Mouse (Mus musculus) MEL (cell line): Measurements from ENCODE around the gene Mpig6b. TPM values are rescaled to one million over a fixed set of nuclear protein-coding genes. Genes with fewer than 3 reads are reported as not detected.
A peak's percentile ranks its signal among the peaks of the same experiment; 100 is the strongest.

Source experiments
- DNase-seq: peaks from one replicate; pipeline ENCODE4 v3.0.0; 2011; ENCODE audit warnings: low read depth, low spot score
- H3K27ac ChIP-seq: 2 replicates; pipeline ENCODE4 v1.5.1; 2012; ENCODE audit warnings: low read depth, mild to moderate bottlenecking, control low read depth, low read length, moderate library complexity; ENCODE audit not compliant: control insufficient read depth
- H3K27me3 ChIP-seq, 2 experiments: fragments of 150-350 bp in 1 of 2; sonication (generic) in 1 of 2; 2 replicates each; pipeline ENCODE4 v1.6.1; 2012; ENCODE audit warnings: low read length in 2 of 2, mild to moderate bottlenecking in 2 of 2, improper control_type of control experiment in 1 of 2, moderate library complexity in 1 of 2; ENCODE audit not compliant: insufficient read depth in 2 of 2, control insufficient read depth in 1 of 2
- H3K36me3 ChIP-seq, 2 experiments: 2 replicates each; pipeline ENCODE4 v1.6.1; 2012 to 2014; ENCODE audit warnings: low read length in 2 of 2, improper control_type of control experiment in 1 of 2, inconsistent platforms in 1 of 2, mild to moderate bottlenecking in 1 of 2; ENCODE audit not compliant: insufficient read depth in 2 of 2, control insufficient read depth in 1 of 2
- H3K4me1 ChIP-seq, 2 experiments: fragments of 150-350 bp in 1 of 2; sonication (generic) in 1 of 2; 2 replicates each; pipeline ENCODE4 v1.6.1; 2012; ENCODE audit warnings: low read length in 2 of 2, improper control_type of control experiment in 1 of 2, mild to moderate bottlenecking in 1 of 2; ENCODE audit not compliant: insufficient read depth in 2 of 2, control insufficient read depth in 1 of 2
- H3K4me3 ChIP-seq, 2 experiments: fragments of 150-350 bp in 1 of 2; sonication (generic) in 1 of 2; 2 replicates each; pipeline ENCODE4 v1.5.1; 2012; ENCODE audit warnings: low read depth in 2 of 2, low read length in 2 of 2, mild to moderate bottlenecking in 2 of 2, moderate library complexity in 2 of 2, control low read depth in 1 of 2, improper control_type of control experiment in 1 of 2; ENCODE audit not compliant: control insufficient read depth in 1 of 2, insufficient read depth in 1 of 2
- H3K79me2 ChIP-seq: 2 replicates; pipeline ENCODE4 v1.6.1; 2012; ENCODE audit warnings: mild to moderate bottlenecking, low read length, moderate library complexity; ENCODE audit not compliant: control insufficient read depth, poor library complexity, insufficient read depth
- H3K9ac ChIP-seq: 2 replicates; pipeline ENCODE4 v1.6.1; 2012; ENCODE audit warnings: low read depth, mild to moderate bottlenecking, control low read depth, low read length, moderate library complexity; ENCODE audit not compliant: control insufficient read depth, poor library complexity, severe bottlenecking
- H3K9me3 ChIP-seq: fragments of 150-350 bp; sonication (generic); replicated peaks from 2 replicates; pipeline ENCODE4 v1.6.1; 2012; ENCODE audit warnings: mild to moderate bottlenecking, low read length, improper control_type of control experiment, moderate library complexity; ENCODE audit not compliant: insufficient read depth
- BHLHE40 ChIP-seq: IDR thresholded peaks from 2 replicates; pipeline ENCODE4 v1.6.1; 2012; ENCODE audit warnings: low read depth, mild to moderate bottlenecking, inconsistent platforms, low read length, improper control_type of control experiment, borderline replicate concordance
- CHD1 ChIP-seq: IDR thresholded peaks from 2 replicates; pipeline ENCODE4 v1.6.1; 2012; ENCODE audit warnings: low read depth, mild to moderate bottlenecking, inconsistent platforms, low read length, improper control_type of control experiment
- CHD2 ChIP-seq: IDR thresholded peaks from 2 replicates; pipeline ENCODE4 v1.6.1; 2011; ENCODE audit warnings: low read length, improper control_type of control experiment
- CTCF ChIP-seq, 3 experiments: IDR thresholded peaks in 2 of 3; conservative IDR thresholded peaks in 1 of 3; 2 replicates each; pipeline ENCODE4 v1.5.1; 2011 to 2012; ENCODE audit warnings: low read length in 3 of 3, low read depth in 2 of 3, mild to moderate bottlenecking in 2 of 3, improper control_type of control experiment in 1 of 3, inconsistent platforms in 1 of 3, mixed read lengths in 1 of 3, moderate library complexity in 1 of 3; ENCODE audit not compliant: control insufficient read depth in 1 of 3, insufficient read depth in 1 of 3, poor library complexity in 1 of 3, severe bottlenecking in 1 of 3
- E2F4 ChIP-seq: IDR thresholded peaks from 2 replicates; pipeline ENCODE4 v1.6.1; 2011; ENCODE audit warnings: low read depth, low read length, improper control_type of control experiment, borderline replicate concordance
- ETS1 ChIP-seq: IDR thresholded peaks from 2 replicates; pipeline ENCODE4 v1.6.1; 2012; ENCODE audit warnings: low read depth, mild to moderate bottlenecking, inconsistent platforms, low read length, improper control_type of control experiment, moderate library complexity
- GABPA ChIP-seq: IDR thresholded peaks from 2 replicates; pipeline ENCODE4 v1.6.1; 2012; ENCODE audit warnings: low read depth, mild to moderate bottlenecking, inconsistent platforms, low read length, improper control_type of control experiment, moderate library complexity
- GATA1 ChIP-seq: IDR thresholded peaks from 2 replicates; pipeline ENCODE4 v1.6.1; 2011; ENCODE audit warnings: low read depth, low read length, improper control_type of control experiment
- JUND ChIP-seq: IDR thresholded peaks from 2 replicates; pipeline ENCODE4 v1.6.1; 2011; ENCODE audit warnings: low read depth, mild to moderate bottlenecking, improper control_type of control experiment, low read length
- KAT2A ChIP-seq: conservative IDR thresholded peaks from 2 replicates; pipeline ENCODE4 v1.6.1; 2012; ENCODE audit warnings: low read depth, low read length, improper control_type of control experiment, inconsistent platforms
- MAX ChIP-seq: IDR thresholded peaks from 2 replicates; pipeline ENCODE4 v1.6.1; 2011; ENCODE audit warnings: low read length, improper control_type of control experiment
- NELFE ChIP-seq: IDR thresholded peaks from 2 replicates; pipeline ENCODE4 v1.6.1; 2011; ENCODE audit warnings: low read depth, low read length, improper control_type of control experiment
- NRF1 ChIP-seq: IDR thresholded peaks from 2 replicates; pipeline ENCODE4 v1.6.1; 2014; ENCODE audit warnings: low read depth, mild to moderate bottlenecking, inconsistent platforms, low read length, improper control_type of control experiment, moderate library complexity; ENCODE audit not compliant: poor library complexity, insufficient read depth, severe bottlenecking
- POLR2A ChIP-seq, 2 experiments: IDR thresholded peaks; 2 replicates each; pipeline ENCODE4 v1.6.1; 2011 to 2012; ENCODE audit warnings: low read length in 2 of 2, mild to moderate bottlenecking in 2 of 2, control low read depth in 1 of 2, improper control_type of control experiment in 1 of 2, low read depth in 1 of 2, moderate library complexity in 1 of 2; ENCODE audit not compliant: control insufficient read depth in 1 of 2, insufficient read depth in 1 of 2, poor library complexity in 1 of 2
- POLR2AphosphoS2 ChIP-seq: IDR thresholded peaks from 2 replicates; pipeline ENCODE4 v1.6.1; 2011; ENCODE audit warnings: low read length, improper control_type of control experiment
- POLR2AphosphoS5 ChIP-seq: IDR thresholded peaks from 2 replicates; pipeline ENCODE4 v1.6.1; 2012; ENCODE audit warnings: low read depth, borderline replicate concordance, mild to moderate bottlenecking, inconsistent platforms, low read length, moderate library complexity, mixed read lengths
- RCOR1 ChIP-seq: IDR thresholded peaks from 2 replicates; pipeline ENCODE4 v1.6.1; 2012; ENCODE audit warnings: low read depth, mild to moderate bottlenecking, inconsistent platforms, low read length, improper control_type of control experiment
- SMC3 ChIP-seq: IDR thresholded peaks from 2 replicates; pipeline ENCODE4 v1.6.1; 2011; ENCODE audit warnings: low read depth, low read length, improper control_type of control experiment
- TAL1 ChIP-seq: IDR thresholded peaks from 2 replicates; pipeline ENCODE4 v1.6.1; 2012; ENCODE audit warnings: mild to moderate bottlenecking, inconsistent platforms, low read length, moderate library complexity, mixed read lengths
- USF1 ChIP-seq: IDR thresholded peaks from 2 replicates; pipeline ENCODE4 v1.6.1; 2014; ENCODE audit warnings: low read depth, mild to moderate bottlenecking, inconsistent platforms, low read length, improper control_type of control experiment, moderate library complexity
- USF2 ChIP-seq, 2 experiments: IDR thresholded peaks; 2 replicates each; pipeline ENCODE4 v1.6.1; 2011 to 2012; ENCODE audit warnings: improper control_type of control experiment in 2 of 2, low read length in 2 of 2, borderline replicate concordance in 1 of 2, inconsistent platforms in 1 of 2, low read depth in 1 of 2, mild to moderate bottlenecking in 1 of 2; ENCODE audit not compliant: insufficient read depth in 1 of 2
- ZC3H11A ChIP-seq: IDR thresholded peaks from 2 replicates; pipeline ENCODE4 v1.6.1; 2012; ENCODE audit warnings: low read depth, mild to moderate bottlenecking, inconsistent platforms, low read length, improper control_type of control experiment
- ZMIZ1 ChIP-seq: IDR thresholded peaks from 2 replicates; pipeline ENCODE4 v1.6.1; 2012; ENCODE audit warnings: low read depth, mild to moderate bottlenecking, inconsistent platforms, low read length, improper control_type of control experiment, moderate library complexity
- ZNF384 ChIP-seq: IDR thresholded peaks from 2 replicates; pipeline ENCODE4 v1.6.1; 2012; ENCODE audit warnings: low read depth, mild to moderate bottlenecking, inconsistent platforms, low read length, improper control_type of control experiment
- polyA plus RNA-seq, 2 experiments: library from polyadenylated mRNA; stranded (reverse) in 1 of 2; unstranded in 1 of 2; fragments of >175 nt in 1 of 2; fragments of >200 nt in 1 of 2; gene quantifications; 2 replicates each; pipeline versions ENCODE4 v1.2.1 to v1.2.4; 2012; ENCODE audit warnings: low replicate concordance in 2 of 2, low read depth in 1 of 2; ENCODE audit not compliant: insufficient read length in 2 of 2, insufficient read depth in 1 of 2, missing spikeins in 1 of 2
- total RNA-seq: library from RNA; depleted of rRNA; stranded (reverse); fragments of 300-350 nt; gene quantifications from 2 replicates; pipeline ENCODE4 v1.2.3, GENCODE M21; 2012

Gene Mpig6b
- total and polyA plus RNA-seq, 3 experiments = not detected

DNA sequence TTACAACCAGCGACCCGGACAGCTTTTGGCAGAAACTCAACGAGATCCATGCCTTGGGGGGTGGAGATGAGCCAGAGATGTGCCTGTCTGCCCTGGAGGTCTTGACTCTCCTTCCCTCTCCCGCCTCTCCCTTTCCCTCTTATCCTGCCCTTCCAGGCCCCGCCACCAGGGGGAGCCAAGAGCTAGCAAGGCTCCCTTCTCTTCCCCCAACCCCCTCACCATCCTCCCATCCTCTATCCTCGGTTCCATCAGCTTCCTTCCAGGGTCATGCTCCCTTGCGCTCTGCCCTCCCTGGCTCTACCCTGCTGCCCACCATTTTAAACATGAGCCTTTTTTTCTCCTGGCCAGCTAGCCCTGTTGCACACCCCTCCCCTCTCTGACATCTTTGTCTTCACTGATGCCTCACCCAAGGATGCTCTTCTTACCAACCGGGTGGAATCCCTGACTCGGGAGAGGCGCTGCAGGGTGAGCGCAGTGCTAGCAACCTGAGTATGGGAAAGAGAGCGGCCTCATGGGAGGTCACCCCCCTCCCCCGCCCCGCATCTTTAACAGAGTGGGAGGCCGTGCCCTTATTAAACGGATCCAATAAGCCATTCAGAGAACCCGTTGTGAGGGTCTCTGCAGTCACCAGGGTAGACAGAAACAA, 44.7 kb downstream of the Mpig6b start (continued):
- peak; percentile 80 for TF ChIP-seq ZC3H11A
- no peak for TF ChIP-seq E2F4
- TF ChIP-seq TAL1 = no peak
- TF ChIP-seq POLR2AphosphoS2 = peak; percentile 1; the same call in 1 of the 2 replicates
- TF ChIP-seq GABPA = no peak
- no peak for TF ChIP-seq RCOR1
- no peak for TF ChIP-seq POLR2AphosphoS5
- TF ChIP-seq CHD1 = no peak

DNA sequence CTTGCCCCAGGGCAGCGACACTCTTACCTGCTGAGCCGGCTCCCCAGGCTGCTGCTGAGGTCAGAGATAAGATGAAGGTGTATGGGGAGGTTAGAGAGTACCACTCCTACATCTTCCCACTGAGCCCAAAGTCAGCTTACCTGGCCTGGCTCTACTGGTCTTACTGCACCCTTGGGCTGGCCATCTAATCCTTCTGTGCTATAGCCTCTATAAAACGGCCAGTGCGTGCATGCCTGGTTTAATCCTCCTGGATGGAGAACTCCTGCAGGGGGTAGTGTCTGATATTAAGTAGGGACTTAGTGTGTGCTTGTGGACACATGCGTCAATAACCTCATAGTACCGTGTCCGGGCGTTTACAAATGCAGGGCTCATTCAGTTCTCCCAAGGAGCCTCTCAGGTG, 45.4 kb downstream of the Mpig6b start:
- peak overlapping the region; percentile 96 for H3K27ac ChIP-seq
- peaks cover 14 to 54% of the 10 kb centered on the region in 2 experiments for H3K4me1 ChIP-seq
- peaks cover 22% of the 10 kb centered on the region for H3K79me2 ChIP-seq
- no peaks in the 10 kb centered on the region for H3K9me3 ChIP-seq
- DNase-seq = no peak
- no peak for TF ChIP-seq BHLHE40
- TF ChIP-seq ZNF384 = no peak
- no peak for TF ChIP-seq ETS1
- no peak for TF ChIP-seq TAL1
- TF ChIP-seq POLR2A (IDR thresholded peaks at IDR 0.05; ENCODE audit: control insufficient read depth in 1 of 2, insufficient read depth in 1 of 2, low read depth in 1 of 2, low read length in 2 of 2, poor library complexity in 1 of 2) = no peak
- no peak for TF ChIP-seq SMC3
- no peak for TF ChIP-seq RCOR1
- TF ChIP-seq GATA1 = no peak
- no peak for TF ChIP-seq CHD1
- TF ChIP-seq KAT2A = no peak
- TF ChIP-seq NRF1 = no peak
- TF ChIP-seq MAX = no peak
- H3K4me3 ChIP-seq = no peak overlapping the region
- peak overlapping the region; percentile 63 for H3K9ac ChIP-seq
- H3K27me3 ChIP-seq = no peaks in the 10 kb centered on the region
- peaks cover 0 to 41% of the 10 kb centered on the region in 2 experiments; a peak in 2 of 4 replicates for H3K36me3 ChIP-seq

DNA sequence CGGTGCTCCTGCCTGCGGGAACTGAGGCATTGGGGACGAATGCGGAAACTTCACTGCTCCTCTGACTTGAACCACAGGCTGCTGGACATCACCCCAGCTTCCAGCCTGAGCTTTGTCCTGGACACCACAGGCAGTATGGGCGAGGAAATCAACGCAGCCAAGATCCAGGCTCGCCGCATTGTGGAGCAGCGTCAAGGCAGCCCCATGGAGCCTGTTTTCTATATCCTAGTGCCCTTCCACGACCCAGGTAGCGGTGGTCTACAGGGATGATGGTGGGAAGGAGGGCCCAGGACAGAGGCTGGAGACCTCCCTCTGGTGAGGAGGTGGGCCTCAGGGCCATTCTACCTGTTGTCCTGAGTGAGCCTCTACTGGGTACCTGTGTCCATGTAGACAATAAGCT, 46.1 kb downstream of the Mpig6b start:
- DNase-seq = no peak
- H3K9me3 ChIP-seq = no peaks in the 10 kb centered on the region
- TF ChIP-seq CHD2 (no peak), CTCF (IDR thresholded peaks at IDR 0.05 in 2 of 3, conservative IDR thresholded peaks at IDR 0.05 in 1 of 3; ENCODE audit: control insufficient read depth in 1 of 3, insufficient read depth in 1 of 3, low read depth in 2 of 3, low read length in 3 of 3, poor library complexity in 1 of 3, severe bottlenecking in 1 of 3) (no peak), NELFE (no peak), USF1 (no peak), USF2 (IDR thresholded peaks at IDR 0.05; ENCODE audit: borderline replicate concordance in 1 of 2, insufficient read depth in 1 of 2, low read depth in 1 of 2, low read length in 2 of 2) (no peak), NRF1 (no peak), ZMIZ1 (no peak), JUND (no peak), ETS1 (no peak), KAT2A (no peak), POLR2AphosphoS2 (no peak), POLR2AphosphoS5 (no peak), GATA1 (no peak)
- no peak overlapping the region for H3K4me3 ChIP-seq
- no peaks in the 10 kb centered on the region for H3K27me3 ChIP-seq
- H3K79me2 ChIP-seq = peaks cover 18% of the 10 kb centered on the region
- H3K27ac ChIP-seq = no peak overlapping the region
- H3K36me3 ChIP-seq = peaks cover 0 to 37% of the 10 kb centered on the region in 2 experiments; a peak in 2 of 4 replicates
- peaks cover 14 to 49% of the 10 kb centered on the region in 2 experiments for H3K4me1 ChIP-seq
- no peak overlapping the region for H3K9ac ChIP-seq
